Mouse (Mus musculus) liver, embryonic 13.5 days (tissue): ENCODE data around the gene Tnfrsf13b. TPM values are rescaled to one million over a fixed set of nuclear protein-coding genes. Genes with fewer than 3 reads are reported as not detected.

Experiments used
- ATAC-seq: fragments of 200-750 bp; cut with Nextera tagmentation; 2 replicates; pipeline ENCODE4 v1.8.0; 2017; ENCODE audit warnings: low read depth, mild to moderate bottlenecking, moderate number of reproducible peaks, moderate library complexity
- DNase-seq: peaks from one replicate; pipeline ENCODE4 v3.0.0; 2022
- H3K27ac ChIP-seq: fragments of 300-500 bp; sonication (generic); 2 replicates; pipeline ENCODE4 v1.5.1; 2015; ENCODE audit warnings: moderate library complexity, mild to moderate bottlenecking, inconsistent platforms
- H3K27me3 ChIP-seq: fragments of 300-500 bp; sonication (generic); 2 replicates; pipeline ENCODE4 v1.6.1; 2015; ENCODE audit warnings: mild to moderate bottlenecking, inconsistent platforms
- H3K36me3 ChIP-seq: fragments of 300-500 bp; sonication (generic); 2 replicates; pipeline ENCODE4 v1.6.1; 2015; ENCODE audit warnings: mild to moderate bottlenecking, inconsistent platforms
- H3K4me1 ChIP-seq: fragments of 300-500 bp; sonication (generic); replicated peaks from 2 replicates; pipeline ENCODE4 v1.6.1; 2015; ENCODE audit warnings: inconsistent platforms
- H3K4me2 ChIP-seq: fragments of 300-500 bp; sonication (generic); 2 replicates; pipeline ENCODE4 v1.6.1; 2015; ENCODE audit warnings: inconsistent platforms, mild to moderate bottlenecking, moderate library complexity
- H3K4me3 ChIP-seq: fragments of 300-500 bp; sonication (generic); replicated peaks from 2 replicates; pipeline ENCODE4 v1.5.1; 2015; ENCODE audit warnings: mild to moderate bottlenecking, inconsistent platforms
- H3K9ac ChIP-seq: fragments of 300-500 bp; sonication (generic); 2 replicates; pipeline ENCODE4 v1.6.1; 2015; ENCODE audit warnings: mild to moderate bottlenecking, inconsistent platforms
- H3K9me3 ChIP-seq: fragments of 300-500 bp; sonication (generic); replicated peaks from 2 replicates; pipeline ENCODE4 v1.6.1; 2016; ENCODE audit warnings: inconsistent platforms
- WGBS: fragments of 180-500 bp; shearing (Covaris S2); methylation state at CpG from one replicate; pipeline ENCODE4 v1.1.7; 2015; ENCODE audit not compliant: insufficient replicate concordance; 5-methylcytosine and 5-hydroxymethylcytosine counted together
- polyA plus RNA-seq: library from polyadenylated mRNA; unstranded; fragments of >200 nt; fragmentation: Nextera tagmentation; extraction: Ambion mirVana; gene quantifications from 2 replicates; pipeline ENCODE4 v1.2.1, GENCODE M21; 2015

Tnfrsf13b gene
- polyA plus RNA-seq, 1 experiment from 2014 or later = 3.3 TPM

GRCm38 (mm10) chr11:61110113-61110512 is 16.4 kb upstream of the Tnfrsf13b start:
- no peak for DNase-seq

GRCm38 (mm10) chr11:61110928-61111327 is 15.6 kb upstream of the Tnfrsf13b start:
- Histone ChIP-seq H3K9me3 (no peaks in the 10 kb centered on the region), H3K4me1 (no peaks in the 10 kb centered on the region), H3K27ac (no peak overlapping the region), H3K9ac (no peak overlapping the region), H3K4me2 (no peak overlapping the region), H3K27me3 (no peaks in the 10 kb centered on the region), H3K4me3 (no peak overlapping the region), H3K36me3 (no peaks in the 10 kb centered on the region)
- 14% methylated on average over 1 of the region's 1 CpGs for WGBS
- ATAC-seq (no peak), DNase-seq (no peak)

More at GRCm38 (mm10) chr11:61110113-61110512, 16.4 kb upstream of the Tnfrsf13b start:
- no peak for ATAC-seq
- Histone ChIP-seq H3K36me3 (no peaks in the 10 kb centered on the region), H3K27me3 (0 out of 2 replicates have a peak, but pooled peaks cover under 1% of the 10 kb centered on the region), H3K9me3 (no peaks in the 10 kb centered on the region), H3K4me2 (no peak overlapping the region), H3K4me1 (no peaks in the 10 kb centered on the region), H3K4me3 (no peak overlapping the region), H3K9ac (no peak overlapping the region), H3K27ac (no peak overlapping the region)
- 68% methylated on average over 10 of the region's 10 CpGs for WGBS

- Histone ChIP-seq H3K9ac (no peak overlapping the region), H3K4me3 (no peak overlapping the region), H3K36me3 (no peaks in the 10 kb centered on the region), H3K4me1 (no peaks in the 10 kb centered on the region), H3K9me3 (no peaks in the 10 kb centered on the region), H3K27ac (no peak overlapping the region), H3K27me3 (no peaks in the 10 kb centered on the region), H3K4me2 (no peak overlapping the region)
- 74% methylated on average over 4 of the region's 4 CpGs for WGBS
- DNase-seq = no peak
- no peak for ATAC-seq
Observed at GRCm38 (mm10) chr11:61111472-61111871, 15.1 kb upstream of the Tnfrsf13b start.

- H3K9ac ChIP-seq = no peak overlapping the region
- H3K27me3 ChIP-seq = no peaks in the 10 kb centered on the region
- 44% methylated on average over 8 of the region's 8 CpGs for WGBS
- no peak overlapping the region for H3K27ac ChIP-seq
- no peaks in the 10 kb centered on the region for H3K36me3 ChIP-seq
- H3K9me3 ChIP-seq = no peaks in the 10 kb centered on the region
- no peak overlapping the region for H3K4me3 ChIP-seq
- DNase-seq (no peak), ATAC-seq (no peak)
- no peaks in the 10 kb centered on the region for H3K4me1 ChIP-seq
- H3K4me2 ChIP-seq = no peak overlapping the region
Observed at GRCm38 (mm10) chr11:61112323-61112995, 14.1 kb upstream of the Tnfrsf13b start.

GRCm38 (mm10) chr11:61116226-61116625 is 10.3 kb upstream of the Tnfrsf13b start:
- Histone ChIP-seq H3K4me1 (no peaks in the 10 kb centered on the region), H3K27ac (no peak overlapping the region), H3K4me3 (no peak overlapping the region), H3K9ac (no peak overlapping the region), H3K4me2 (no peak overlapping the region), H3K27me3 (no peaks in the 10 kb centered on the region), H3K36me3 (no peaks in the 10 kb centered on the region), H3K9me3 (no peaks in the 10 kb centered on the region)
- ATAC-seq (no peak), DNase-seq (no peak)
- 35% methylated on average over 8 of the region's 8 CpGs for WGBS

GRCm38 (mm10) chr11:61119996-61120583 is 6.5 kb upstream of the Tnfrsf13b start:
- 50% methylated on average over 3 of the region's 3 CpGs for WGBS
- Histone ChIP-seq H3K4me3 (no peak overlapping the region), H3K36me3 (no peaks in the 10 kb centered on the region), H3K27me3 (no peaks in the 10 kb centered on the region), H3K27ac (no peak overlapping the region), H3K9ac (no peak overlapping the region), H3K9me3 (no peaks in the 10 kb centered on the region), H3K4me1 (no peaks in the 10 kb centered on the region), H3K4me2 (no peak overlapping the region)
- DNase-seq = no peak
- ATAC-seq = no peak

- H3K4me2 ChIP-seq = no peak overlapping the region
- H3K4me1 ChIP-seq = no peaks in the 10 kb centered on the region
- no peak overlapping the region for H3K4me3 ChIP-seq
- ATAC-seq (no peak), DNase-seq (no peak)
- no peaks in the 10 kb centered on the region for H3K36me3 ChIP-seq
- 66% methylated on average over 9 of the region's 9 CpGs for WGBS
- no peaks in the 10 kb centered on the region for H3K27me3 ChIP-seq
- no peak overlapping the region for H3K9ac ChIP-seq
- no peaks in the 10 kb centered on the region for H3K9me3 ChIP-seq
- H3K27ac ChIP-seq = no peak overlapping the region
Observed at GRCm38 (mm10) chr11:61122283-61122768, 4.2 kb upstream of the Tnfrsf13b start.

- Histone ChIP-seq H3K9me3 (no peaks in the 10 kb centered on the region), H3K4me2 (no peak overlapping the region), H3K27ac (no peak overlapping the region), H3K27me3 (no peaks in the 10 kb centered on the region), H3K9ac (no peak overlapping the region), H3K4me1 (no peaks in the 10 kb centered on the region), H3K36me3 (no peaks in the 10 kb centered on the region), H3K4me3 (no peak overlapping the region)
- DNase-seq (no peak), ATAC-seq (no peak)
- 71% methylated on average over 8 of the region's 8 CpGs for WGBS
Observed at GRCm38 (mm10) chr11:61122769-61123288, 3.7 kb upstream of the Tnfrsf13b start.

- H3K36me3 ChIP-seq = no peaks in the 10 kb centered on the region
- no peak overlapping the region for H3K4me2 ChIP-seq
- no peaks in the 10 kb centered on the region for H3K27me3 ChIP-seq
- no peaks in the 10 kb centered on the region for H3K4me1 ChIP-seq
- H3K9me3 ChIP-seq = no peaks in the 10 kb centered on the region
- no peak overlapping the region for H3K9ac ChIP-seq
- no peak overlapping the region for H3K4me3 ChIP-seq
- WGBS = 53% methylated on average over 3 of the region's 3 CpGs
- no peak overlapping the region for H3K27ac ChIP-seq
- ATAC-seq = no peak
- DNase-seq = no peak
Observed at GRCm38 (mm10) chr11:61123886-61124285, 2.7 kb upstream of the Tnfrsf13b start.

GRCm38 (mm10) chr11:61125970-61126369 is 585 bp upstream of the Tnfrsf13b start:
- ATAC-seq = no peak
- WGBS = 68% methylated on average over 5 of the region's 5 CpGs

GRCm38 (mm10) chr11:61127421-61128055 is 983 bp downstream of the Tnfrsf13b start:
- DNase-seq = no peak
- H3K36me3 ChIP-seq = no peaks in the 10 kb centered on the region
- H3K4me3 ChIP-seq = no peak overlapping the region
- H3K4me1 ChIP-seq = no peaks in the 10 kb centered on the region
- WGBS = 74% methylated on average over 8 of the region's 8 CpGs
- H3K4me2 ChIP-seq = no peak overlapping the region
- H3K27me3 ChIP-seq = no peaks in the 10 kb centered on the region
- H3K27ac ChIP-seq = no peak overlapping the region
- no peak overlapping the region for H3K9ac ChIP-seq
- no peaks in the 10 kb centered on the region for H3K9me3 ChIP-seq
- ATAC-seq = no peak

More at GRCm38 (mm10) chr11:61125970-61126369, 585 bp upstream of the Tnfrsf13b start:
- Histone ChIP-seq H3K27ac (no peak overlapping the region), H3K27me3 (no peaks in the 10 kb centered on the region), H3K9me3 (no peaks in the 10 kb centered on the region), H3K36me3 (no peaks in the 10 kb centered on the region), H3K9ac (no peak overlapping the region), H3K4me3 (no peak overlapping the region), H3K4me1 (no peaks in the 10 kb centered on the region), H3K4me2 (no peak overlapping the region)
- DNase-seq = no peak
